Mouse (Mus musculus) forebrain, embryonic 15.5 days (tissue): Measurements from ENCODE around the gene Il27. TPM values are rescaled to one million over a fixed set of nuclear protein-coding genes. Genes with fewer than 3 reads are reported as not detected.
"Not testable (repeated sequence)": the region's sequence is repeated elsewhere in the genome, so short reads cannot be mapped to it uniquely, and the experiment has no call there.

Source experiments
- ATAC-seq: fragments of 200-750 bp; cut with Nextera tagmentation; replicated peaks from 2 replicates; pipeline ENCODE4 v1.8.0; 2017; ENCODE audit warnings: mild to moderate bottlenecking, moderate TSS enrichment, moderate library complexity
- H3K27ac ChIP-seq: fragments of 300-500 bp; sonication (generic); replicated peaks from 2 replicates; pipeline ENCODE4 v1.5.1; 2015; ENCODE audit warnings: mild to moderate bottlenecking, inconsistent platforms
- H3K27me3 ChIP-seq: fragments of 300-500 bp; sonication (generic); 2 replicates; pipeline ENCODE4 v1.6.1; 2015; ENCODE audit warnings: inconsistent platforms
- H3K36me3 ChIP-seq: fragments of 300-500 bp; sonication (generic); 2 replicates; pipeline ENCODE4 v1.6.1; 2015; ENCODE audit warnings: mild to moderate bottlenecking, inconsistent platforms
- H3K4me1 ChIP-seq: fragments of 300-500 bp; sonication (generic); 2 replicates; pipeline ENCODE4 v1.6.1; 2015; ENCODE audit warnings: inconsistent platforms
- H3K4me2 ChIP-seq: fragments of 300-500 bp; sonication (generic); replicated peaks from 2 replicates; pipeline ENCODE4 v1.6.1; 2015; ENCODE audit warnings: mild to moderate bottlenecking, inconsistent platforms
- H3K4me3 ChIP-seq: fragments of 300-500 bp; sonication (generic); 2 replicates; pipeline ENCODE4 v1.5.1; 2015; ENCODE audit warnings: mild to moderate bottlenecking, inconsistent platforms
- H3K9ac ChIP-seq: fragments of 300-500 bp; sonication (generic); replicated peaks from 2 replicates; pipeline ENCODE4 v1.6.1; 2015; ENCODE audit warnings: mild to moderate bottlenecking, inconsistent platforms
- H3K9me3 ChIP-seq: fragments of 300-500 bp; sonication (generic); 2 replicates; pipeline ENCODE4 v1.6.1; 2016; ENCODE audit warnings: inconsistent platforms
- WGBS: fragments of 180-500 bp; shearing (Covaris S2); methylation state at CpG from one replicate; pipeline ENCODE4 v1.1.7; 2015; ENCODE audit warnings: mixed read lengths; 5-methylcytosine and 5-hydroxymethylcytosine counted together
- polyA plus RNA-seq: library from polyadenylated mRNA; unstranded; fragments of >200 nt; fragmentation: Nextera tagmentation; extraction: Ambion mirVana; gene quantifications from 2 replicates; pipeline ENCODE4 v1.2.1, GENCODE M21; 2015

Il27 gene
- polyA plus RNA-seq = not detected in 2 replicates

- no peak for ATAC-seq
- WGBS = 85% methylated on average over 11 of the region's 11 CpGs
- H3K27ac ChIP-seq = no peak within 1 kb of the TSS
Measured at GRCm38 (mm10) chr7:126594862-126595561, at the start of gene Il27. Gene Il27, minus strand, starts transcription at chr7:126594941.

GRCm38 (mm10) chr7:126644345-126644744, 49.6 kb upstream of the Il27 start:
- peaks cover 7% of the 10 kb centered on the region; the same call in 1 of the 2 replicates for H3K4me1 ChIP-seq
- H3K9ac ChIP-seq = no peak overlapping the region

More at GRCm38 (mm10) chr7:126594862-126595561, at the start of gene Il27:
- Histone ChIP-seq H3K36me3 (no peaks in the 10 kb centered on the region), H3K4me3 (no peak within 1 kb of the TSS), H3K4me2 (no peak within 1 kb of the TSS), H3K9ac (no peak within 1 kb of the TSS), H3K4me1 (no peaks in the 10 kb centered on the region), H3K27me3 (no peaks in the 10 kb centered on the region), H3K9me3 (no peaks in the 10 kb centered on the region)

GRCm38 (mm10) chr7:126643244-126643617, 48.5 kb upstream of the Il27 start:
- not testable (repeated sequence) for H3K27ac ChIP-seq, H3K9me3 ChIP-seq, H3K4me2 ChIP-seq, H3K36me3 ChIP-seq, H3K4me1 ChIP-seq, H3K27me3 ChIP-seq, H3K9ac ChIP-seq, H3K4me3 ChIP-seq, ATAC-seq
- 68% methylated on average over 3 of the region's 3 CpGs for WGBS

More at GRCm38 (mm10) chr7:126644345-126644744, 49.6 kb upstream of the Il27 start:
- no peaks in the 10 kb centered on the region for H3K9me3 ChIP-seq
- no peak overlapping the region for H3K27ac ChIP-seq
- no peak overlapping the region for H3K4me3 ChIP-seq
- ATAC-seq = no peak
- H3K36me3 ChIP-seq = no peaks in the 10 kb centered on the region
- no peak overlapping the region for H3K4me2 ChIP-seq
- 79% methylated on average over 3 of the region's 3 CpGs for WGBS
- H3K27me3 ChIP-seq = no peaks in the 10 kb centered on the region

GRCm38 (mm10) chr7:126642545-126643243, 48.0 kb upstream of the Il27 start:
- WGBS = 76% methylated on average over 5 of the region's 5 CpGs
- Histone ChIP-seq H3K9ac (no peak overlapping the region), H3K4me3 (no peak overlapping the region), H3K36me3 (no peaks in the 10 kb centered on the region), H3K27me3 (no peaks in the 10 kb centered on the region; the same call in 1 of the 2 replicates), H3K9me3 (no peaks in the 10 kb centered on the region), H3K4me2 (no peak overlapping the region), H3K4me1 (no peaks in the 10 kb centered on the region), H3K27ac (no peak overlapping the region)
- no peak for ATAC-seq

- no peak overlapping the region for H3K4me3 ChIP-seq
- no peaks in the 10 kb centered on the region for H3K4me1 ChIP-seq
- H3K27ac ChIP-seq = no peak overlapping the region
- H3K4me2 ChIP-seq = no peak overlapping the region
- no peaks in the 10 kb centered on the region; the same call in 1 of the 2 replicates for H3K27me3 ChIP-seq
- no peaks in the 10 kb centered on the region for H3K36me3 ChIP-seq
- no peak for ATAC-seq
- whole genome bisulfite sequencing = 19% methylated on average over 4 of the region's 4 CpGs
- H3K9ac ChIP-seq = no peak overlapping the region
- no peaks in the 10 kb centered on the region for H3K9me3 ChIP-seq
Measured at GRCm38 (mm10) chr7:126636733-126637520, 42.2 kb upstream of the Il27 start.

GRCm38 (mm10) chr7:126635375-126635774, 40.6 kb upstream of the Il27 start:
- no peaks in the 10 kb centered on the region for H3K36me3 ChIP-seq
- H3K27me3 ChIP-seq = no peaks in the 10 kb centered on the region; the same call in 1 of the 2 replicates
- no peak overlapping the region for H3K4me2 ChIP-seq
- no peaks in the 10 kb centered on the region for H3K4me1 ChIP-seq
- no peak overlapping the region for H3K27ac ChIP-seq
- H3K9me3 ChIP-seq = no peaks in the 10 kb centered on the region
- ATAC-seq = no peak
- no peak overlapping the region for H3K9ac ChIP-seq
- no peak overlapping the region for H3K4me3 ChIP-seq

- Histone ChIP-seq H3K9ac (no peak overlapping the region), H3K27me3 (no peaks in the 10 kb centered on the region), H3K4me2 (no peak overlapping the region), H3K4me1 (no peaks in the 10 kb centered on the region), H3K9me3 (no peaks in the 10 kb centered on the region), H3K36me3 (no peaks in the 10 kb centered on the region), H3K4me3 (no peak overlapping the region), H3K27ac (no peak overlapping the region)
- 78% methylated on average over 2 of the region's 2 CpGs for WGBS
- ATAC-seq = no peak
Measured at GRCm38 (mm10) chr7:126632478-126632877, 37.7 kb upstream of the Il27 start.

GRCm38 (mm10) chr7:126630824-126631518, 36.2 kb upstream of the Il27 start, which contains the start of gene Nupr1:
Gene Nupr1, minus strand, starts transcription at chr7:126630861.
- no peak for ATAC-seq
- Histone ChIP-seq H3K27me3 (no peaks in the 10 kb centered on the region), H3K4me1 (no peaks in the 10 kb centered on the region), H3K36me3 (no peaks in the 10 kb centered on the region), H3K4me2 (no peak within 1 kb of the TSS), H3K9me3 (no peaks in the 10 kb centered on the region), H3K27ac (no peak within 1 kb of the TSS), H3K9ac (no peak within 1 kb of the TSS), H3K4me3 (no peak within 1 kb of the TSS)
- WGBS = 92% methylated on average over 4 of the region's 4 CpGs

- no peak overlapping the region for H3K27ac ChIP-seq
- WGBS = 10% methylated on average over 3 of the region's 3 CpGs
Measured at GRCm38 (mm10) chr7:126629915-126630314, 35.2 kb upstream of the Il27 start.

GRCm38 (mm10) chr7:126628111-126628510, 33.4 kb upstream of the Il27 start:
- H3K4me2 ChIP-seq = no peak overlapping the region
- H3K4me3 ChIP-seq = no peak overlapping the region
- H3K27ac ChIP-seq = no peak overlapping the region
- WGBS = 79% methylated on average over 6 of the region's 6 CpGs
- no peaks in the 10 kb centered on the region for H3K27me3 ChIP-seq
- ATAC-seq = no peak
- no peaks in the 10 kb centered on the region for H3K9me3 ChIP-seq
- no peaks in the 10 kb centered on the region for H3K4me1 ChIP-seq
- no peak overlapping the region for H3K9ac ChIP-seq
- H3K36me3 ChIP-seq = no peaks in the 10 kb centered on the region

More at GRCm38 (mm10) chr7:126629915-126630314, 35.2 kb upstream of the Il27 start:
- no peaks in the 10 kb centered on the region for H3K36me3 ChIP-seq
- no peaks in the 10 kb centered on the region for H3K27me3 ChIP-seq
- no peak overlapping the region for H3K9ac ChIP-seq
- no peak overlapping the region for H3K4me2 ChIP-seq
- no peak for ATAC-seq
- no peak overlapping the region for H3K4me3 ChIP-seq
- no peaks in the 10 kb centered on the region for H3K4me1 ChIP-seq
- no peaks in the 10 kb centered on the region for H3K9me3 ChIP-seq

- Histone ChIP-seq H3K4me3 (no peak overlapping the region), H3K9me3 (no peaks in the 10 kb centered on the region), H3K36me3 (no peaks in the 10 kb centered on the region), H3K4me1 (no peaks in the 10 kb centered on the region), H3K4me2 (no peak overlapping the region), H3K27ac (no peak overlapping the region), H3K9ac (no peak overlapping the region), H3K27me3 (no peaks in the 10 kb centered on the region)
- 85% methylated on average over 3 of the region's 3 CpGs for WGBS
- ATAC-seq = no peak
Measured at GRCm38 (mm10) chr7:126625807-126626600, 31.3 kb upstream of the Il27 start.
